Mouse (Mus musculus): ENCODE results near the gene Cubn. TPM values are rescaled to one million over a fixed set of nuclear protein-coding genes. Genes with fewer than 3 reads are reported as not detected.

Cubn gene
- polyA plus RNA-seq, 1 experiment from 2014 or later, result 0.21 TPM

- DNase-seq (ENCODE audit: low spot score) (peak; percentile 91), ATAC-seq (ENCODE audit: low FRiP score) (no peak)
- no peaks in the 10 kb centered on the region for H3K4me1 ChIP-seq (replicated peaks; ENCODE audit: control insufficient read depth, insufficient read depth, low read length)
These were observed 201.0 kb downstream of the Cubn start for GRCm38 (mm10) chr2:13290661-13291060.

GRCm38 (mm10) chr2:13290070-13290469, 201.5 kb downstream of the Cubn start:
- no peaks in the 10 kb centered on the region for H3K27me3 ChIP-seq (ENCODE audit: control insufficient read depth, insufficient read depth, low read length)
- no peak overlapping the region for H3K4me2 ChIP-seq (replicated peaks)
- no peak overlapping the region for H3K9ac ChIP-seq
- no peak for DNase-seq (ENCODE audit: low spot score)
- ATAC-seq (ENCODE audit: low FRiP score), result no peak
- H3K4me3 ChIP-seq (replicated peaks; ENCODE audit: low read length), result no peak overlapping the region
- H3K4me1 ChIP-seq (replicated peaks; ENCODE audit: control insufficient read depth, insufficient read depth, low read length), result no peaks in the 10 kb centered on the region
- H3K9me3 ChIP-seq (ENCODE audit: control insufficient read depth, low read length), result no peaks in the 10 kb centered on the region
- WGBS, result 81% methylated on average over 3 of the region's 3 CpGs
- no peak overlapping the region for H3K27ac ChIP-seq
- no peaks in the 10 kb centered on the region for H3K36me3 ChIP-seq (replicated peaks; ENCODE audit: control insufficient read depth, insufficient read depth)

More at GRCm38 (mm10) chr2:13290661-13291060, 201.0 kb downstream of the Cubn start:
- H3K27me3 ChIP-seq (ENCODE audit: control insufficient read depth, insufficient read depth, low read length), result no peaks in the 10 kb centered on the region
- no peak overlapping the region for H3K4me3 ChIP-seq (replicated peaks; ENCODE audit: low read length)
- no peaks in the 10 kb centered on the region for H3K9me3 ChIP-seq (ENCODE audit: control insufficient read depth, low read length)
- H3K4me2 ChIP-seq (replicated peaks), result no peak overlapping the region
- no peak overlapping the region for H3K27ac ChIP-seq
- 4% methylated on average over 1 of the region's 1 CpGs for WGBS
- H3K36me3 ChIP-seq (replicated peaks; ENCODE audit: control insufficient read depth, insufficient read depth), result no peaks in the 10 kb centered on the region
- no peak overlapping the region for H3K9ac ChIP-seq

GRCm38 (mm10) chr2:13278114-13278862, 213.3 kb downstream of the Cubn start:
- no peaks in the 10 kb centered on the region for H3K36me3 ChIP-seq (replicated peaks; ENCODE audit: control insufficient read depth, insufficient read depth)
- ATAC-seq (ENCODE audit: low FRiP score) (peak; percentile 33; the same call in 1 of the 2 replicates), DNase-seq (ENCODE audit: low spot score) (peak; percentile 77)
- H3K9ac ChIP-seq, result no peak overlapping the region
- no peak overlapping the region for H3K4me2 ChIP-seq (replicated peaks)
- no peaks in the 10 kb centered on the region for H3K9me3 ChIP-seq (ENCODE audit: control insufficient read depth, low read length)
- 55% methylated on average over 10 of the region's 10 CpGs for WGBS
- no peak overlapping the region for H3K4me3 ChIP-seq (replicated peaks; ENCODE audit: low read length)
- H3K27ac ChIP-seq, result no peak overlapping the region
- no peaks in the 10 kb centered on the region for H3K27me3 ChIP-seq (ENCODE audit: control insufficient read depth, insufficient read depth, low read length)
- no peaks in the 10 kb centered on the region for H3K4me1 ChIP-seq (replicated peaks; ENCODE audit: control insufficient read depth, insufficient read depth, low read length)

- no peak overlapping the region for H3K4me3 ChIP-seq (replicated peaks; ENCODE audit: low read length)
- no peaks in the 10 kb centered on the region for H3K36me3 ChIP-seq (replicated peaks; ENCODE audit: control insufficient read depth, insufficient read depth)
- H3K9me3 ChIP-seq (ENCODE audit: control insufficient read depth, low read length), result no peaks in the 10 kb centered on the region
- H3K4me2 ChIP-seq (replicated peaks), result no peak overlapping the region
- WGBS, result 56% methylated on average over 7 of the region's 7 CpGs
- no peak overlapping the region for H3K9ac ChIP-seq
- ATAC-seq (ENCODE audit: low FRiP score) (no peak), DNase-seq (ENCODE audit: low spot score) (no peak)
- no peaks in the 10 kb centered on the region for H3K27me3 ChIP-seq (ENCODE audit: control insufficient read depth, insufficient read depth, low read length)
- H3K4me1 ChIP-seq (replicated peaks; ENCODE audit: control insufficient read depth, insufficient read depth, low read length), result peaks cover 5% of the 10 kb centered on the region
- H3K27ac ChIP-seq, result no peak overlapping the region
These were observed 215.7 kb downstream of the Cubn start for GRCm38 (mm10) chr2:13275874-13276273.

GRCm38 (mm10) chr2:13271165-13271957, 220.3 kb downstream of the Cubn start, which contains the start of gene Rsu1:
Rsu1 (minus strand) TSS chr2:13271415.
- H3K9me3 ChIP-seq (ENCODE audit: control insufficient read depth, low read length), result no peaks in the 10 kb centered on the region
- H3K27me3 ChIP-seq (ENCODE audit: control insufficient read depth, insufficient read depth, low read length), result no peaks in the 10 kb centered on the region
- no peaks in the 10 kb centered on the region for H3K36me3 ChIP-seq (replicated peaks; ENCODE audit: control insufficient read depth, insufficient read depth)
- H3K4me3 ChIP-seq (replicated peaks; ENCODE audit: low read length), result peak within 1 kb of the TSS; percentile 62
- WGBS, result under 1% methylated on average over 37 of the region's 37 CpGs
- ATAC-seq (ENCODE audit: low FRiP score), result peak; percentile 99
- H3K4me1 ChIP-seq (replicated peaks; ENCODE audit: control insufficient read depth, insufficient read depth, low read length), result peaks cover 5% of the 10 kb centered on the region
- peak within 1 kb of the TSS; percentile 65 for H3K4me2 ChIP-seq (replicated peaks)
- peak within 1 kb of the TSS; percentile 71 for H3K9ac ChIP-seq
- no peak within 1 kb of the TSS; the same call in 1 of the 2 replicates for H3K27ac ChIP-seq
- DNase-seq (ENCODE audit: low spot score), result peak; percentile 99

- DNase-seq (ENCODE audit: low spot score) (no peak), ATAC-seq (ENCODE audit: low FRiP score) (no peak)
- Histone ChIP-seq H3K9ac (peak overlapping the region; percentile 71), H3K9me3 (ENCODE audit: control insufficient read depth, low read length) (no peaks in the 10 kb centered on the region), H3K4me1 (replicated peaks; ENCODE audit: control insufficient read depth, insufficient read depth, low read length) (peaks cover 5% of the 10 kb centered on the region), H3K4me2 (replicated peaks) (peak overlapping the region; percentile 65), H3K36me3 (replicated peaks; ENCODE audit: control insufficient read depth, insufficient read depth) (no peaks in the 10 kb centered on the region), H3K27ac (no peak overlapping the region; the same call in 1 of the 2 replicates), H3K4me3 (replicated peaks; ENCODE audit: low read length) (peak overlapping the region; percentile 62), H3K27me3 (ENCODE audit: control insufficient read depth, insufficient read depth, low read length) (no peaks in the 10 kb centered on the region)
- WGBS, result 51% methylated on average over 8 of the region's 8 CpGs
These were observed 220.9 kb downstream of the Cubn start for GRCm38 (mm10) chr2:13270736-13271135.

- H3K4me2 ChIP-seq (replicated peaks), result no peak overlapping the region
- DNase-seq (ENCODE audit: low spot score) (no peak), ATAC-seq (ENCODE audit: low FRiP score) (no peak)
- over 99% methylated on average over 4 of the region's 4 CpGs for WGBS
- no peak overlapping the region for H3K27ac ChIP-seq
- H3K9ac ChIP-seq, result no peak overlapping the region
- no peaks in the 10 kb centered on the region for H3K36me3 ChIP-seq (replicated peaks; ENCODE audit: control insufficient read depth, insufficient read depth)
- H3K9me3 ChIP-seq (ENCODE audit: control insufficient read depth, low read length), result no peaks in the 10 kb centered on the region
- H3K27me3 ChIP-seq (ENCODE audit: control insufficient read depth, insufficient read depth, low read length), result no peaks in the 10 kb centered on the region
- peaks cover 5% of the 10 kb centered on the region for H3K4me1 ChIP-seq (replicated peaks; ENCODE audit: control insufficient read depth, insufficient read depth, low read length)
- H3K4me3 ChIP-seq (replicated peaks; ENCODE audit: low read length), result no peak overlapping the region
These were observed 222.8 kb downstream of the Cubn start for GRCm38 (mm10) chr2:13268681-13269293.

GRCm38 (mm10) chr2:13264875-13265274, 226.7 kb downstream of the Cubn start:
- Histone ChIP-seq H3K4me3 (replicated peaks; ENCODE audit: low read length) (no peak overlapping the region), H3K4me2 (replicated peaks) (no peak overlapping the region), H3K27ac (no peak overlapping the region), H3K36me3 (replicated peaks; ENCODE audit: control insufficient read depth, insufficient read depth) (no peaks in the 10 kb centered on the region), H3K9me3 (ENCODE audit: control insufficient read depth, low read length) (no peaks in the 10 kb centered on the region), H3K27me3 (ENCODE audit: control insufficient read depth, insufficient read depth, low read length) (no peaks in the 10 kb centered on the region), H3K4me1 (replicated peaks; ENCODE audit: control insufficient read depth, insufficient read depth, low read length) (no peaks in the 10 kb centered on the region), H3K9ac (no peak overlapping the region)
- ATAC-seq (ENCODE audit: low FRiP score), result peak; percentile 73; the same call in 1 of the 2 replicates
- peak; percentile 77 for DNase-seq (ENCODE audit: low spot score)
- WGBS, result 49% methylated on average over 4 of the region's 4 CpGs

GRCm38 (mm10) chr2:13263150-13263549, 228.5 kb downstream of the Cubn start:
- Histone ChIP-seq H3K27me3 (ENCODE audit: control insufficient read depth, insufficient read depth, low read length) (no peaks in the 10 kb centered on the region), H3K4me3 (replicated peaks; ENCODE audit: low read length) (no peak overlapping the region), H3K36me3 (replicated peaks; ENCODE audit: control insufficient read depth, insufficient read depth) (no peaks in the 10 kb centered on the region), H3K27ac (no peak overlapping the region), H3K9me3 (ENCODE audit: control insufficient read depth, low read length) (no peaks in the 10 kb centered on the region), H3K4me1 (replicated peaks; ENCODE audit: control insufficient read depth, insufficient read depth, low read length) (no peaks in the 10 kb centered on the region), H3K9ac (no peak overlapping the region), H3K4me2 (replicated peaks) (no peak overlapping the region)
- no peak for ATAC-seq (ENCODE audit: low FRiP score)
- no peak for DNase-seq (ENCODE audit: low spot score)
- 82% methylated on average over 4 of the region's 4 CpGs for WGBS
